Mouse (Mus musculus) ES-Bruce4 (cell line): ENCODE data around the gene Mlh1.

Experiments used
- CTCF ChIP-seq: IDR thresholded peaks from one replicate; pipeline ENCODE4 v1.8.1; 2011; ENCODE audit warnings: low read depth, low read length
- POLR2A ChIP-seq: IDR thresholded peaks from one replicate; pipeline ENCODE4 v1.8.1; 2011; ENCODE audit warnings: low read length; ENCODE audit not compliant: insufficient read depth

DNA sequence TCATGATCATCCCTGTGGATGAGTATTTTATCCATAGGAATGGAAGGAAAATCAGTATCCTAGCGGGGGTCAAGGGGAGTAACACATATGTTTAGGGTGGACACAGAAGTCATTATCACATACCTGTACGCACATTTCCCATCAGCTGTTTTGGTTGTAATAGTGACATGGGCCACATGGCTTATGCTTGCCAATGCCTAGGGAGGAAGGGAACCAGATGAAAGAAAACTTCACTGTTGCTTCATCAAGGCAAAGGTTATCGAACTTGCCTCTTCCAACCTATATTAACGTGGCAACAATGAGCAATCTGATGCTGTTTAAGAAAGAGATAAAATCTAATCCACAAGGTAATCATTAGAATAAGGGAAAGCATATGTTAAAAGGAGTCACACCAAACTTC, 10.2 kb downstream of the Mlh1 start:
- TF ChIP-seq CTCF = no peak
- no peak for TF ChIP-seq POLR2A
